Mouse (Mus musculus) right cerebral cortex, postnatal 4 days (tissue): ENCODE results near the gene Coa5.

Experiments used
- DNase-seq: peaks from one replicate; pipeline ENCODE4 v3.0.0-alpha.2; 2022

The Coa5 gene

GRCm38 (mm10) chr1:37428911-37429310 is 992 bp downstream of the Coa5 start:
- DNase-seq: no peak

DNA sequence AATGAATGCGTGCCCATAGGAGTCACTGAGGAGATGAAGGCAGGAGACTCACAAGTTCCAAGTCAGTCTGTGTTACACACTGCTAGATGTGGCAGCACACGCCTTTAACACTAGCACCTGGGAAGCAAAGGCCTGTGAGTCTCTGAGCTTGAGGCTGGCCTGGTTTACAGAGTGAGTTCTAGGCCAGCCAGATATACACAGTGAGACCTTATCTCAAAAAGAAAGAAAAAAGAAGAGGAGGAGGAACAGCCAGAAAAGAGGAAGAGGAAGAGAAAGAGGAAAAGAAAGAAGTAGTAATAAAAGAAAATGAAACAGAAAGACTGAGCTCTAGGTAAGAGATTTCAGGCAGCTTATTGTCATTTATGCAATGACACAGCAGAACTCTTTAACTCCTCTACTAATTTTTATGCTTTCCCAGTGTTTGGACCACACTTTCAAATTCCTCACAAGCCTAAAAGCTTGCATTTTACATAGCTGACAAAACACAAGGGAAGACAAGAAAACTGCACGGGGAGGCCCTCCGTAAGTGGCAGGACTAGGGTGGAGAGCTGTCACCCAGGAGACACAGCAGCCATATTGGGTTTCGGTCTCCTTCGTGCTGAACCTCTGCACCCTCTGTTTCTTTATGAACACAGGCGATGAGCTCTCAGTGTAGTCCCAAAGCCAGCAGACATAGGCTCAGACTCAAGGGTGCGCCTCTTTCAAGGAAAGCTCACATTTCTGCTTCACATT is 2.6 kb downstream of the Coa5 start:
- no peak for DNase-seq

- DNase-seq: peak; percentile 64
Observed at GRCm38 (mm10) chr1:37419420-37419819, 10.5 kb downstream of the Coa5 start.

GRCm38 (mm10) chr1:37415394-37415793 is 14.5 kb downstream of the Coa5 start:
- no peak for DNase-seq

DNA sequence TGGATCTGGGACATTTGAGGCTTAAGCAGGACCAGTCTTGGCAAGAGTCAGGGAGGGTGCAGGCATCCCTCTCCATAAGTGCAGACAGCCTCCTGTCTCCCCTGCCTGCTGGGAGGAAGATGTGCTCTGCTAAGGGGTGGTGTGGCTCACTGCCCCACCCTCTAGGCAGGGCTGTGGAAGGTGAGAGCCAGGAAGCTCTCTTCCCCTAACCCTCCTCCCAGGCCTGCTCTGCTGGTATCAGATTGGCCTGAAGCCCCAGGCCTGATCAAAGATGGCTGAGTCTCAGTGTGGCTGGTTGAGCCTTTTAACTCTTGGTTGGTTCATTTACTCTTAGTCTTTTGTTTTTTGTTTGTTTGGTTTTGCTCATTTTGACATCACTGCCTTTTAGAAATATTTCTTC is 20.3 kb downstream of the Coa5 start:
- DNase-seq: no peak

- DNase-seq: no peak
Observed at GRCm38 (mm10) chr1:37408678-37409077, 21.2 kb downstream of the Coa5 start.

DNA sequence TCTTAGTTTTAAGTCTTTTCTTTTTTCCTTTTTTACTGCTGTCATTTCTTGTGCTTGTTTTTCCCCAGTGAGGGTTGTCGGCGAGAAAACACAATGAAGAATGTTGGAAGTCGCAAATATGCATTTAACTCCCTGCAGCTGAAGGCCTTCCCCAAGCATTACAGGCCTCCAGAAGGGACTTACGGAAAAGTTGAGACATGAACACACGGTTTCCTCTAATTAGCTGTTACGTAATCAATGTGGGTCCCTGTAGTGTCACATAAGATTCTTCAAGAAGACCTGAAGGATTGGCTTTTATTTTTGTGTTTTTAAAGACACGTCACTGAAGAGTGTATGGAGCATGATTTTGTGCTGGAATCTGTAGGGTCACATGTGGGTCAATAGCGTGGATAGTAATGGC is 21.8 kb downstream of the Coa5 start:
- no peak for DNase-seq

DNA sequence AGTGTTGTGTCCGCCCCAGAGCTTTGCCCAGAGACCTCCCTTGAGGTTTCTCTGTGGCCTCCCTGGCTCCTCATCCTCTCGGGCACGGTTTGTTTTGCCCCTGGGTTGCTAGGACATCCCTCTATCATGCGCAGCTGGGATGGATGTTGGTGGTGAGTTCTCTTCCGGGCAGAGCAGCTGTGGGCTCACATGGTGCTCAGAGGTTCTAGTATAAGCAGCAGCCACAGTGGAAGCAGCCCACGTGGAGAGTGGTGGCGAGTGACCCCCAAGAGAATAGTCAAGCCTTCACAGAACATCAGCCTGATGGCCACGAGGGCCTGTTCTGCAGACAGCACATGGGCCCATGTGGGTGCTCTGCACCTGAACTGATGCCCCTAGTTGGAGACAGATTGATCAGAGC is 22.7 kb downstream of the Coa5 start:
- no peak for DNase-seq

GRCm38 (mm10) chr1:37405137-37405536 is 24.8 kb downstream of the Coa5 start:
- DNase-seq: no peak

- peak; percentile 55 for DNase-seq
Observed at GRCm38 (mm10) chr1:37401687-37402086, 28.2 kb downstream of the Coa5 start.

DNA sequence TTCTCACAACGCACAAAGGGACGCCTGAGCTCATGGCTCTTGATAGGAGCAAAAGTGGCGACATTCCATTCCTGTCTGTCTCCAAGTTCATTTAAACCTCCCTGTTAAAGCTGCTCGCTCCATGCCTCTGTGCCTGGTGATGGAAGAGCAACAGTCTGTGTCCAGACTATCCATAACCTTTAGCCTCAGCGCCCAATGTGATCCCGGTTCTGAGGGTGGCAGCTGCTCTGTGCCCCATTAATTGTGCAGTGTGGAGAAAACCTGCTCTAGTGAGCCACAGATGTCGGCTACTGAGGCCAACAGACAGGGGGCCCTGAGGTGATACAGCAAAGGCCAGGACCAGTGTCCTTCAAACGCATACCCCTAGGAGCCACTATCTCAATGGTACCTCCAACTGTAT is 30.2 kb downstream of the Coa5 start:
- no peak for DNase-seq

DNA sequence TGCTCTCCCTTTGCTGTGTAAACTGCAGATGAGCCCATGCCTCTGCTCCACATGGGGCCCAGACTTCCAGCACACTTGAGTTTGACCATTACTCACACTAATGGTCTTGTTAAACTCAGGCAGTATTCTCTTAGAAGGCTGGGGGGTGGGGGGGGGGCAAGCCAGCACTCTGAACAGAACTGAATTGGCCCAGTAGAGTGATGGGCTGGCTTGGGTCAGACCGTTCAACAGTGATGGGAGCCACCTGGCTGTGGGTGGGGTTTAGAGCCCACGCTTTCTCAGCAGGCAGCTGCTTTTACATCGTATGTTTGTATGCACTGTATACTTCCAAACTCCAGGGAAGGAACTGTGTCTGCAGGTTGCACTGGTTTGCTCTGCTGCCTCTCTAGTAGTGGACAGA is 30.9 kb downstream of the Coa5 start:
- DNase-seq: no peak

DNA sequence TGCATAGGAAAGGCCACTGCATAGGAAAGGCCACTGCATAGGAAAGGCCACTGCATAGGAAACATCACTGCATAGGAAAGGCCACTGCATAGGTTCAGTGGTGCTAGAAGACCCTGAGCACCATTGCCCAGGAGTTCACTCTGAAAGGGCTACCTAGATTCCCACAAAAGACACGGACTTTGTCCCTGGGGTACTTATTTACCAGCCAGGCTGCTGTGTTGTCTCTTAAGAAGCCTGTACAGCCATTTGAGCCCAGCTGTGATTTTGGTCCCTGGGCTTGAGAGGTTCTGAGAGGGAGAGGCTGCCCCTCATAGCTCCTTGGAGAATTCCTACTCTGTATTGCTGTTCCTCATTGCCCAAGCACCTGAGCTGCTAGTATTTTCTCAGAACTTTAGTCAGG is 33.4 kb downstream of the Coa5 start:
- no peak for DNase-seq

DNA sequence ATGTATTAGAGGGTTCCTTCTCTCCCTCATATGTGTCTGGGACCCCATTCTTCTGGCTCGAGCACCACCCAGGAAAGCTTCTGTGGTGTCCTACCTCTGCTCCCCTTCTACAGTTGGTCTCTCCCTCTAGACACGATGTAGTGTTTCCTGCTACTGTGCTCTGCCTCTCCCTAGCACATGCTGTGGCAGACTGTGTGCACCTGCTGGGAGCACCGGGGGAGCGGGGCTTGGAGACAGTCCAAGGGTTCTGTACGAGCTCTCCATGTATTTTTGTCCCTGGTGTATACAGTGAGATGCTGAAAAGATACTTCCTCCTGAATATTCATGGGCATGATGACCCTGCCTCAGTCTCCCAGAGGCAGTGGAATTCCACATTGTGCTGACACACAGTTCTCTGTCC is 36.7 kb downstream of the Coa5 start:
- DNase-seq: peak; percentile 18

DNA sequence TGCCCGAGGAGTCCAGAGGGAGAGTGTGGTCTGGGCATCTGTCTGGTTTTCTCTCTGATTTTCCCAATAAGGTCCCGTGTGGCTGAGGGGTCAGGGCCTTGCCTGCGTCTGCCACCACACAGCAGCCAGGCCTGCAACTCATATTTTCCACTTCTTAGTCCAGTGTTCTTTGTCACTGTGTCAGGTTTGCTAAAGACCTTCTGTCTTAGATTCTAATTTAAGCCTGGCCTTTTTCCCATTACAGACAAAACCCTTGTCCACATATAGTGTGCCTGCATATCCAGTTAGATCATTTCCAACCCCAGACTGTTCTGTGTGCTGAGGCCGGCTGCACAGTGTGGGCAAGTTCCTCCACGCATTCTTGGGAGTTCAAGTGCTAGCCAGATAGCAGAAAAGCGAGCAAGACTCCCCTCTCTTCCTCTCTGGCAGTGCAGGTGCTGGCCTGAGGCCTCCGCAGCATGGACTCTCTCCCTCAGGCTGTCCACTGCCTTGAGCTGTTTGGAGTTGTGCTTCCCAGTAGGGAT is 43.4 kb downstream of the Coa5 start:
- DNase-seq: no peak

DNA sequence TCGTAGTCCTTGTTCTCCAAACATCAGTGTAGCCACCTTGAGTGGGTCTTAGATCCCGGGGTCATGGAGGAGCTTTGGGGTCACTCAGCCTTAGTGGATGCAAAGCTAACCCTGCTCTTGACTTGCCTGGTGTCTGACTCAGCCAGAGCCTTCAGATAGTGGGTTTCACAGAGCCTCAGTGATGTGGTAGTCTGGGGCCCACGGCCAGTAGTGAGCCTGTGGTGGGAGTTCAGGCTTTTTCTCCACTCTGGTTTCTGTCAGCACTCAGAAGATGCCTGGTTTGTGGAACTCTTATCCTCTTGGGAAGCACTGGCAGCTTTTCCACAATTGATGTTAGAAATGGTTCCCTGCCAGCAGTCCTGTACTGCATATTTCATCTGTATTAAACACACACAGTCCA is 45.6 kb downstream of the Coa5 start:
- no peak for DNase-seq

DNA sequence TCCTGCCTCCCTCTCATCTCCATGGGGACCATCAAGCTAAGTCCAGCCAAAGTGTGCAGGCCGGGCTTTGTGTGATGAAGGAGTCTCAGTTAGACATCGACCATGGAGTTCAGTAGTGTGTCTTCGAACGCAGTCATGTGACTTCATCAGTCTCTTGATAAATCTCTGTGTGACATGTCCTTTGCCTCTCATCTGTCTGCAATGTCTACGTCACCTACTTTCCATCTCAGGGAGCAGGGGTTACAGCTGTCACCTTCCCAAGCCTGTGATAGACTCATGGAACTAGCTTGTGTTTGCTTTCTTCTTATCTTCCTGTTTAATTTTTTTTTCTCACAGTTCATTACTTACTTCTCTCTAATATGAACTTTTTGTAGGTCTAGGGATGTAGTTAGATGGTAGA is 49.0 kb downstream of the Coa5 start:
- no peak for DNase-seq

- DNase-seq: no peak
Observed at GRCm38 (mm10) chr1:37379536-37379935, 50.4 kb downstream of the Coa5 start.

- no peak for DNase-seq
Observed at GRCm38 (mm10) chr1:37378095-37378494, 51.8 kb downstream of the Coa5 start.

DNA sequence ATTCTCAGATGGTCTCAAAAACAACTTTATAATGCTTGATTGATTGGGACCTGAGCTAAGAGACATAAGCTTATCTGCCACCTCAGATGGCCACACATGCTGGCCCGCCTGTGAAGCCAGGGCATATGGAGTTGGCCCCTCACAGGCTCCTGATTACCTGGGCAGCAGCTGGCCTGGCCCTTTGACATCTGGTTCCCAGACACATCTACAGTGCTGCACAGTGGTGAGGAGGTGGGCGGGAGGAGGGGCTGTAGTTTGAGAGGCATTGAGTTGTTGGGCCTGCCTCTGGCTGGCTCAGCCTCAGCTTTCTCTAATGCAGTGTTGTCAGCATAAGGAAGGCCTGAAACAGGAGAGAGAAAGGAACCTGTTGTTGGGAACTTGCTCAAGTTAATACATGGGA is 53.2 kb downstream of the Coa5 start:
- no peak for DNase-seq

- DNase-seq: no peak
Observed at GRCm38 (mm10) chr1:37376177-37376576, 53.7 kb downstream of the Coa5 start.

DNA sequence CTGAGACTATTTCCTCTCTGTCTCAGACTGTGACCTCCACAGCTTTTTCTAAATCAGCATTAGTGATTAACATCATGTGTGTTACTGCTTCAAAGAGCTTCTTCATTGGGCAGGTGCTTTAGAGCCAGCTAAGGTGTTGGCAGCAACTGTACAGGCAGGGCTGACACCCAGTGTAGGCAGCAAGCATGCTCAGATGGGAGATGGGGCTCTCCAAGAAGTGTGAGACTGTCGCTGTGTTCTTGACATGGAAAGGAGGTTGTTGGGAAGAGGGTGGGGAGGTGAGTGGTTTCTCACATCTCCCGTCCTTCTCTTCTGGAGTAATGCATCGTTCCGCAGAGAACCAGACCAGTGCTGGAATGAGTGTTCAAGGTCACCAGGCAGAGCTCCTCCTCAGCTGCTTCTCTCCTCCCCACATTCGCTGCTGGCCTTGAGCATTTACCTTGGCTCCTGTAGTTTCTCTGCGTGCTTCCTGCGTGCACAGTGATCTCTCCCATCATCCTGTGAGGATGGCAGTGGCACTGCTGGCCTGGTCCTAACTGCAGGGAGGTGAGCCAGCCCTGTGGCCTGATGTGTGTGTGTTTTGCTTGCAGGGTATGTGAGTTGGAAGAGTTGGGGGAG is 61.0 kb downstream of the Coa5 start:
- no peak for DNase-seq

GRCm38 (mm10) chr1:37368125-37368524 is 61.8 kb downstream of the Coa5 start:
- DNase-seq: no peak
